Mouse (Mus musculus) MEL (cell line): Measurements from ENCODE around the gene Gjb6.

ENCODE experiments used
- CTCF ChIP-seq, 3 experiments: IDR thresholded peaks in 2 of 3; conservative IDR thresholded peaks in 1 of 3; 2 replicates each; pipeline ENCODE4 v1.5.1; 2011 to 2012; ENCODE audit warnings: low read length in 3 of 3, low read depth in 2 of 3, mild to moderate bottlenecking in 2 of 3, improper control_type of control experiment in 1 of 3, inconsistent platforms in 1 of 3, mixed read lengths in 1 of 3, moderate library complexity in 1 of 3; ENCODE audit not compliant: control insufficient read depth in 1 of 3, insufficient read depth in 1 of 3, poor library complexity in 1 of 3, severe bottlenecking in 1 of 3
- EP300 ChIP-seq, 2 experiments: IDR thresholded peaks; 2 replicates each; pipeline ENCODE4 v1.6.1; 2011; ENCODE audit warnings: improper control_type of control experiment in 2 of 2, low read length in 2 of 2, low read depth in 1 of 2, mild to moderate bottlenecking in 1 of 2
- ETS1 ChIP-seq: IDR thresholded peaks from 2 replicates; pipeline ENCODE4 v1.6.1; 2012; ENCODE audit warnings: low read depth, mild to moderate bottlenecking, inconsistent platforms, low read length, improper control_type of control experiment, moderate library complexity
- GATA1 ChIP-seq: IDR thresholded peaks from 2 replicates; pipeline ENCODE4 v1.6.1; 2011; ENCODE audit warnings: low read depth, low read length, improper control_type of control experiment
- MYC ChIP-seq: IDR thresholded peaks from 2 replicates; pipeline ENCODE4 v1.6.1; 2011; ENCODE audit warnings: low read depth, mild to moderate bottlenecking, low read length, improper control_type of control experiment, moderate library complexity
- POLR2AphosphoS2 ChIP-seq: IDR thresholded peaks from 2 replicates; pipeline ENCODE4 v1.6.1; 2011; ENCODE audit warnings: low read length, improper control_type of control experiment
- RAD21 ChIP-seq: IDR thresholded peaks from 2 replicates; pipeline ENCODE4 v1.6.1; 2011; ENCODE audit warnings: mild to moderate bottlenecking, low read depth, low read length, improper control_type of control experiment
- TBP ChIP-seq: IDR thresholded peaks from 2 replicates; pipeline ENCODE4 v1.8.0; 2011; ENCODE audit warnings: low read depth, low read length, improper control_type of control experiment
- USF2 ChIP-seq, 2 experiments: IDR thresholded peaks; 2 replicates each; pipeline ENCODE4 v1.6.1; 2011 to 2012; ENCODE audit warnings: improper control_type of control experiment in 2 of 2, low read length in 2 of 2, borderline replicate concordance in 1 of 2, inconsistent platforms in 1 of 2, low read depth in 1 of 2, mild to moderate bottlenecking in 1 of 2; ENCODE audit not compliant: insufficient read depth in 1 of 2
- ZKSCAN1 ChIP-seq: IDR thresholded peaks from 2 replicates; pipeline ENCODE4 v1.6.1; 2012; ENCODE audit warnings: low read depth, mild to moderate bottlenecking, inconsistent platforms, low read length, improper control_type of control experiment, moderate library complexity
- ZNF384 ChIP-seq: IDR thresholded peaks from 2 replicates; pipeline ENCODE4 v1.6.1; 2012; ENCODE audit warnings: low read depth, mild to moderate bottlenecking, inconsistent platforms, low read length, improper control_type of control experiment

- no peak for TF ChIP-seq CTCF (IDR thresholded peaks at IDR 0.05 in 2 of 3, conservative IDR thresholded peaks at IDR 0.05 in 1 of 3; ENCODE audit: control insufficient read depth in 1 of 3, insufficient read depth in 1 of 3, low read depth in 2 of 3, low read length in 3 of 3, poor library complexity in 1 of 3, severe bottlenecking in 1 of 3)
- no peak for TF ChIP-seq RAD21
- no peak for TF ChIP-seq EP300 (IDR thresholded peaks at IDR 0.05; ENCODE audit: low read depth in 1 of 2, low read length in 2 of 2)
- TF ChIP-seq GATA1 = no peak
- TF ChIP-seq ZKSCAN1 = no peak
- TF ChIP-seq POLR2AphosphoS2 = no peak
- TF ChIP-seq USF2 (IDR thresholded peaks at IDR 0.05; ENCODE audit: borderline replicate concordance in 1 of 2, insufficient read depth in 1 of 2, low read depth in 1 of 2, low read length in 2 of 2) = no peak
- no peak for TF ChIP-seq ETS1
- no peak for TF ChIP-seq ZNF384
- TF ChIP-seq MYC = no peak
- TF ChIP-seq TBP = no peak
Observed at GRCm38 (mm10) chr14:57122295-57122694, 11.1 kb downstream of the Gjb6 start.
